Mouse (Mus musculus) limb, embryonic 11.5 days (tissue): Measurements from ENCODE around the gene Nrl. TPM values are rescaled to one million over a fixed set of nuclear protein-coding genes. Genes with fewer than 3 reads are reported as not detected.

ENCODE experiments used
- ATAC-seq: fragments of 200-750 bp; cut with Nextera tagmentation; 2 replicates; pipeline ENCODE4 v1.8.0; 2017; ENCODE audit warnings: low read depth; ENCODE audit not compliant: insufficient number of reproducible peaks, low FRiP score, low TSS enrichment
- DNase-seq: peaks from one replicate; pipeline ENCODE4 v3.0.0-alpha.2; 2015; ENCODE audit warnings: low spot score
- H3K27ac ChIP-seq: fragments of 300-500 bp; sonication (generic); replicated peaks from 2 replicates; pipeline ENCODE4 v1.5.1; 2014; ENCODE audit warnings: low read depth, mild to moderate bottlenecking, low read length
- H3K27me3 ChIP-seq: fragments of 300-500 bp; sonication (generic); 2 replicates; pipeline ENCODE4 v1.6.1; 2014; ENCODE audit warnings: mild to moderate bottlenecking, low read length, mixed read lengths; ENCODE audit not compliant: control insufficient read depth, insufficient read depth
- H3K36me3 ChIP-seq: fragments of 300-500 bp; sonication (generic); 2 replicates; pipeline ENCODE4 v1.6.1; 2014; ENCODE audit warnings: mild to moderate bottlenecking, low read length, moderate library complexity, mixed read lengths; ENCODE audit not compliant: control insufficient read depth, insufficient read depth
- H3K4me1 ChIP-seq: fragments of 300-500 bp; sonication (generic); 2 replicates; pipeline ENCODE4 v1.6.1; 2014; ENCODE audit warnings: low read length, mixed read lengths; ENCODE audit not compliant: control insufficient read depth, insufficient read depth
- H3K4me2 ChIP-seq: fragments of 300-500 bp; sonication (generic); 2 replicates; pipeline ENCODE4 v1.6.1; 2014; ENCODE audit warnings: low read depth, mild to moderate bottlenecking, moderate library complexity; ENCODE audit not compliant: severe bottlenecking
- H3K4me3 ChIP-seq: fragments of 300-500 bp; sonication (generic); 2 replicates; pipeline ENCODE4 v1.5.1; 2014; ENCODE audit warnings: low read depth, low read length
- H3K9ac ChIP-seq: fragments of 300-500 bp; sonication (generic); 2 replicates; pipeline ENCODE4 v1.6.1; 2014; ENCODE audit warnings: mild to moderate bottlenecking, low read length
- H3K9me3 ChIP-seq: fragments of 300-500 bp; sonication (generic); 2 replicates; pipeline ENCODE4 v1.6.1; 2016; ENCODE audit warnings: low read length; ENCODE audit not compliant: control insufficient read depth
- WGBS: fragments of 180-500 bp; shearing (Covaris S2); extraction: QIAGEN DNeasy Blood & Tissue Kit; methylation state at CpG from one replicate; pipeline ENCODE4 v1.1.7; 2014; 5-methylcytosine and 5-hydroxymethylcytosine counted together
- polyA plus RNA-seq: library from polyadenylated mRNA; unstranded; fragments of >200 nt; fragmentation: Nextera tagmentation; extraction: Ambion mirVana; gene quantifications from 2 replicates; pipeline ENCODE4 v1.2.1, GENCODE M21; 2014

Nrl gene
- polyA plus RNA-seq, 1 experiment from 2014 or later = not detected

GRCm38 (mm10) chr14:55509540-55509939 is 15.2 kb downstream of the Nrl start:
- H3K4me1 ChIP-seq = no peaks in the 10 kb centered on the region
- H3K27me3 ChIP-seq = no peaks in the 10 kb centered on the region
- H3K9ac ChIP-seq = no peak overlapping the region
- H3K9me3 ChIP-seq = no peaks in the 10 kb centered on the region
- DNase-seq (no peak), ATAC-seq (no peak)
- no peak overlapping the region for H3K27ac ChIP-seq
- WGBS = 86% methylated on average over 10 of the region's 10 CpGs
- H3K4me2 ChIP-seq = no peak overlapping the region
- no peak overlapping the region for H3K4me3 ChIP-seq
- no peaks in the 10 kb centered on the region for H3K36me3 ChIP-seq

- Histone ChIP-seq H3K9ac (no peak overlapping the region), H3K27ac (no peak overlapping the region), H3K4me3 (no peak overlapping the region), H3K27me3 (no peaks in the 10 kb centered on the region), H3K36me3 (no peaks in the 10 kb centered on the region), H3K9me3 (no peaks in the 10 kb centered on the region), H3K4me1 (no peaks in the 10 kb centered on the region), H3K4me2 (no peak overlapping the region)
- ATAC-seq (no peak), DNase-seq (no peak)
- 62% methylated on average over 7 of the region's 7 CpGs for WGBS
Measured at GRCm38 (mm10) chr14:55507801-55508200, 17.0 kb downstream of the Nrl start.

DNA sequence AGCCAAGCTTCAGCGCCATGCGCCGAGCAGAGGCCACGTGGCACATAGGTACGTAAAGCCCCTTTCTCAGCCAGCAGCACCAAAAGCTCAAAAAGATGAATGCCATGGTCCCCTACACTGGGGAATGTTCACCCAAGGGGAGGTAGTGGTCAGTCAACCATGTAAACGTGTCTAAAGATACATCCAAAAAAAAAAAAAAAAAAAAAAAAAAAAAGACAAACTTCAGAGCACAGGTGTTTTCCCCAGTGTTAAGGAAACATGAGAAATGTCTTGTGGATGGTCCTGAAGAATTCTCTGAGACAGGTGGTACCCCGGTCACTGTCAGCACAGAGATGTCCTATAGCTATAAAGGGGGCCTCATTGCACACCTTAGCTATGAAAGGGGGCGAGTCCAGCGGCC is 19.2 kb downstream of the Nrl start:
- H3K4me2 ChIP-seq = no peak overlapping the region
- no peak for ATAC-seq
- H3K9me3 ChIP-seq = no peaks in the 10 kb centered on the region
- H3K36me3 ChIP-seq = no peaks in the 10 kb centered on the region
- no peaks in the 10 kb centered on the region for H3K27me3 ChIP-seq
- H3K9ac ChIP-seq = no peak overlapping the region
- H3K4me3 ChIP-seq = no peak overlapping the region
- 91% methylated on average over 9 of the region's 9 CpGs for WGBS
- no peaks in the 10 kb centered on the region for H3K4me1 ChIP-seq
- no peak overlapping the region for H3K27ac ChIP-seq
- no peak for DNase-seq

DNA sequence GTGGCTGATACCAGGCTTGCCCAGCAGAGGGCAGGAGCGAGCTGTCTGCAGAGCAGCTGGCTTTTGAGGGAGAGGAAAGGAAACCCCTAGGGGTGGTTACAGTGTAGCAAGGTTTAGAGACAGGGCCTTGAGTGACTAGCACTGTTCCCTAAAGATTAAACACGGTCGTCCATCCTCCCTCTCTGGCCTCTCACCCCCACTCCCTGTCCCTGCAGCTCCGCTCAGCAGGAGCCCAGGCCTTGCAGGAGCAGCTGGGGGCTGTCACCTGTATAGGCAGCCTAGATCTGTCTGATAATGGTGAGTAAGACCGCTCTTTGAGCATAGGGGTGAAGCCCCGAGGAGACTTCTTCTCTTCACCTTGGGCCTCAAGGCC is 27.3 kb downstream of the Nrl start:
- peak; percentile 93 for DNase-seq
- ATAC-seq = 0 out of 2 replicates have a peak, but pooled peaks have one; percentile 45
- no peak overlapping the region for H3K4me3 ChIP-seq
- H3K36me3 ChIP-seq = no peaks in the 10 kb centered on the region
- H3K9ac ChIP-seq = no peak overlapping the region
- no peaks in the 10 kb centered on the region for H3K9me3 ChIP-seq
- no peak overlapping the region for H3K27ac ChIP-seq
- H3K27me3 ChIP-seq = no peaks in the 10 kb centered on the region
- WGBS = 35% methylated on average over 6 of the region's 6 CpGs
- no peak overlapping the region for H3K4me2 ChIP-seq
- 0 out of 2 replicates have a peak, but pooled peaks cover 2% of the 10 kb centered on the region for H3K4me1 ChIP-seq

DNA sequence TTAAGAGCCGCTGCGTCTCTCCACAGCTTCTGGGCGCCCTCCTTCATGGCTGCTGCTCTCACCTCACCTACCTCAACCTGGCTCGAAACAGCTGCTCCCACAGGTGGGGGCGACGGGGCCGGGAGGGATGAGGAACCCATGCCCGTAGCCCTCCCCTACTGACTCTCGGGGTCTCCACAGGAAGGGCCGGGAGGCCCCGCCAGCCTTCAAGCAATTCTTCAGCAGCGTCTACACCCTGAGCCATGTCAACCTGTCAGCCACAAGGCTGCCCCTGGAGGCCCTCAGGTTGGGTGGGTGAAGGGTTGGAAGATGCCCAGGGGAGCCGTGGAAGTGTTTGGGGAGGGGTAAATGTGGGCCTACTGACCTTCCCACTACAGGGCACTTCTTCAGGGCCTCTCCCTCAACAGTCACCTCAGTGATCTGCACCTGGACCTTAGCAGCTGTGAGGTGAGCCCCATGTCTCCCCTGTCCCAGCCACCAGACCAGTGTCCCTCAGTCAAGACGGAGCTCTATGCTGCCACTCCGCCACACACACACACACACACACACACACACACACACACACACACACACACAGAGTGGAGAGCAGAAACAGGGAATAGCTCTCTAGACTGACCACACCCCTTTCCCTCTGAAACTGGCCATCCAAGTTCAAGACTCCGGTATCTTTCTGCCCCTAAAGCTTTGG is 27.9 kb downstream of the Nrl start:
- Histone ChIP-seq H3K27ac (no peak overlapping the region), H3K4me3 (no peak overlapping the region), H3K9me3 (no peaks in the 10 kb centered on the region), H3K9ac (no peak overlapping the region), H3K4me1 (0 out of 2 replicates have a peak, but pooled peaks cover 2% of the 10 kb centered on the region), H3K36me3 (no peaks in the 10 kb centered on the region), H3K27me3 (no peaks in the 10 kb centered on the region), H3K4me2 (no peak overlapping the region)
- WGBS = 74% methylated on average over 15 of the region's 16 CpGs
- no peak for DNase-seq
- peak; percentile 28 for ATAC-seq

- H3K27me3 ChIP-seq = no peaks in the 10 kb centered on the region
Measured at GRCm38 (mm10) chr14:55495509-55496240, 29.1 kb downstream of the Nrl start.

GRCm38 (mm10) chr14:55492103-55492502 is 32.7 kb downstream of the Nrl start:
- ATAC-seq (no peak), DNase-seq (no peak)
- H3K9ac ChIP-seq = no peak overlapping the region
- no peaks in the 10 kb centered on the region for H3K9me3 ChIP-seq
- no peak overlapping the region for H3K27ac ChIP-seq
- H3K27me3 ChIP-seq = no peaks in the 10 kb centered on the region
- H3K4me2 ChIP-seq = peak overlapping the region; percentile 97; the same call in 1 of the 2 replicates
- H3K36me3 ChIP-seq = no peaks in the 10 kb centered on the region
- WGBS = 27% methylated on average over 3 of the region's 3 CpGs
- peaks cover 3% of the 10 kb centered on the region; the same call in 1 of the 2 replicates for H3K4me1 ChIP-seq
- H3K4me3 ChIP-seq = no peak overlapping the region

More at GRCm38 (mm10) chr14:55495509-55496240, 29.1 kb downstream of the Nrl start:
- no peak for DNase-seq
- H3K36me3 ChIP-seq = no peaks in the 10 kb centered on the region
- H3K9me3 ChIP-seq = no peaks in the 10 kb centered on the region
- no peak overlapping the region for H3K4me3 ChIP-seq
- H3K9ac ChIP-seq = no peak overlapping the region
- 72% methylated on average over 20 of the region's 20 CpGs for WGBS
- no peak for ATAC-seq
- no peak overlapping the region for H3K27ac ChIP-seq
- H3K4me1 ChIP-seq = peaks cover 5% of the 10 kb centered on the region; the same call in 1 of the 2 replicates
- no peak overlapping the region for H3K4me2 ChIP-seq

DNA sequence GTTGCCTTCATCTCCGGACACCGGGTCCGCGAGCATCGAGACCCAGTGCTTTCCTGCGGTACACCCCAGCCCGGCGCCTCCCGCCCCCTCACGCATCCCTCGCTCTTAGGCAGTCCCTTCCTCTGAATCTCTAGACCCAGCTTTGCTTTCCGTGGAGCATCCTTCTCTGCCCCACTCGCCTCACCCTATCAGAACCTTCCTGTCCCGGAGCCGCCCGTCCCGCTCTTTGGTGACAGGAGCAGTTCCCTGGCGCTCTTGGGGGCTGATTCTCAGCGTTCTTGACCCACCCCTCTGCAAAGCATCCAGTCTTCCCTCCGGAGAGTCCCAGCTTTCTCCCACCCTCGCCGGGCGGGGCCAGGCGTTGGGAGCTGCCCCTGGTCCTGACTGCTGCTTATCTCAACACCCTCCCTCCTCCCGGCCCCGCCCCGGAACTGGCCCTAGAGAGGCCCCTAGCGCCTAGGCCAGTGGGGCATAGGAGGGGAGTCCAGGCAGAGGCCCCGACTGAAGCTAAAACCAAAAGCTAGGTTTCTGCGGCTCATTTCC is 33.4 kb downstream of the Nrl start:
- H3K36me3 ChIP-seq = no peaks in the 10 kb centered on the region
- H3K4me3 ChIP-seq = peak overlapping the region; percentile 67
- H3K9ac ChIP-seq = peak overlapping the region; percentile 72
- peak; percentile 84 for DNase-seq
- H3K27ac ChIP-seq = no peak overlapping the region; the same call in 1 of the 2 replicates
- H3K27me3 ChIP-seq = no peaks in the 10 kb centered on the region
- peaks cover 3% of the 10 kb centered on the region; the same call in 1 of the 2 replicates for H3K4me1 ChIP-seq
- under 1% methylated on average over 30 of the region's 30 CpGs for WGBS
- peak; percentile 76 for ATAC-seq
- peak overlapping the region; percentile 97 for H3K4me2 ChIP-seq
- no peaks in the 10 kb centered on the region for H3K9me3 ChIP-seq
